Mouse (Mus musculus) left cerebral cortex, postnatal 14 days (tissue): ENCODE measurements around the gene Gabrb1. TPM values are rescaled to one million over a fixed set of nuclear protein-coding genes. Genes with fewer than 3 reads are reported as not detected.
"Not testable (repeated sequence)": the region's sequence is repeated elsewhere in the genome, so short reads cannot be mapped to it uniquely, and the experiment has no call there.

Experiments
- DNase-seq, 2 experiments: peaks; one replicate each; pipeline ENCODE4 v3.0.0; 2021 to 2022; ENCODE audit warnings: low spot score in 2 of 2, mixed read lengths in 1 of 2
- intact Hi-C: fragments of 180-260 bp; cut with DNase I; formaldehyde crosslinking; loops from one replicate; pipeline ENCODE4 v1.15.1; 2025
- total RNA-seq, 2 experiments: library from RNA; stranded (reverse); gene quantifications; 2 replicates each; pipeline ENCODE4 v1.2.3; 2021

The Gabrb1 gene
- total RNA-seq, 2 experiments from 2014 or later = 91.5 to 93.6 TPM

DNA sequence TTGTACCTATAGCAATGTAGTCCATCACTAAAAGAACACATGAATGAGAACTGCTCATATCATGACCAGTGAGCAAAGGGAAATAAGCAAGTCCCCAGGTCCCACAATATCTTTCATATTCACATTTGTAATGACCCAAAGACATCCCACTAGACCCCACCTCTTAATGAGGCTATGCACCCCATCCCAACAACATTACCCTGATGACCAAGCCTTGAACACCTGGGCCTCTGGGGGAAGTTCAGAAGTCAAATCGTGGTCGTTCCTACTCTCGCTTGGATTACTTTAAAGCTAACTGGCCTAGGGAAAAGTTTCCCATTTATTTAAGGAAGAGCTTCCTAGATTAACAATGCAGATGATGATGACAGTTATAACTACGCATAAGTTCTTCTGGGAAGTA, 318.2 kb downstream of the Gabrb1 start:
- intact Hi-C loops = loop anchor here (10.0 kb wide), 1 partner anchor 89 kb away; no protein-coding TSS in a partner anchor
- no peak for DNase-seq

DNA sequence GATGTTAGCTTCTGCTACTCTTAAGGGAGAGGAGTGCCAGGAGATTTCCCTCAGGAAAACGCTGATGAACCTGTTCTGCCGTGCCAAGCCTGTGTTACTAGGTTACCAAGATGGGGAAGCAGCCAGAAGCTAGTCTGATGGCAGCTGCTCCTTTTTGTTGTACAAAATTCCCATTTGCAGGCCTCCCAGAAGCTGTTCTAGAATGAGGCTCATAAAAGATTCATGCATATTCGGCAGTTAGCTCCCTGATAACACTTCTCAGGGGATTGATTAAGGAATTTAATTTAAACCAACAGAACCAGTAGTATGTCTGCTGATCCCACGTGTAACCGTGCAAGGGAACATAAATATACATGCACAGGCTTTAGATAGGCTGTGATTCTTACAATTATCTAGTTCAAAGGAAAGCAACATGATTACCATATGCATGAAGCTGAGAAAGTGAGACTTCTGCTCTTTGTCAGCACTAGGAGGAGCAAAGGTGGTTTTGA, 318.7 kb downstream of the Gabrb1 start:
- intact Hi-C loops = loop anchor here (10.0 kb wide), 1 partner anchor 88 kb away; no protein-coding TSS in a partner anchor
- peak; percentile 73 to 91 for DNase-seq

DNA sequence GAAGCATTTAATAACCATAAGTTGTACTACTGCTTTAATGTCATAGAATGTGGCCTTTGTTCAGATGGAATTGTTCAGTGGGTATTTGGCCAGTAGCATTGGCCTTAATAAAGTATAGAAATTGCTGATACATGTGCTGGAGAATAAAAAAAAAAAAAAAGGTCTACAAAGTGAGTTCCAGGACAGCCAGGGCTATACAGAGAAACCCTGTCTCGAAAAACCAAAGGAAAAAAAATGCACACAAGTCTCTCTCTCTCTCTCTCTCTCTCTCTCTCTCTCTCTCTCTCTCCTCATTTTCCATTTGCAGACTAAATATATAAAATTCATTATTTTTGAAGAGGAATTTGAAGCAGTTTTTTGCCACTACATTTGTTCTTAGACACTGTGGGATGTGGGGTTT, 328.6 kb downstream of the Gabrb1 start:
- DNase-seq = no peak
- intact Hi-C loops = no loop called here

DNA sequence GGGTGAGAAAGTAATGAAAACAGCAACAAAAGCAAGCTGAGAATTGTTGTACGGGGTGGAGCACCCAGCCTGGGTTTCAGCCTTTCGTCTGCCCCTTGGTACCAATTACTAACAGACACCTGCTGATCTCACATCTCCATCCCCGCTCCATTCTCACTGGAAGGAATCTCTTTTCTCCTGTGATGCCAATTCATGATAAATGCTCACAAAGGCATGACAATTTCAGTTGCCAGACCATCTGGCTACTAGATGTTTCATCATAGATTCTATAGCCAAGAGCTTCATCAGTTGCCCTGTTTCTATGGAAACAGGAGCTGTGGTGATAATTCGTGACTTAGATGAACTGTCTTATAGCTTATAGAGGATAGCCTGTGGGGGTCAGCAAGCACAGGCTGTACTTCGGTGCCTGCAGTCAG, 329.1 kb downstream of the Gabrb1 start:
- DNase-seq = peak; percentile 31 to 78
- intact Hi-C loops = no loop called here

DNA sequence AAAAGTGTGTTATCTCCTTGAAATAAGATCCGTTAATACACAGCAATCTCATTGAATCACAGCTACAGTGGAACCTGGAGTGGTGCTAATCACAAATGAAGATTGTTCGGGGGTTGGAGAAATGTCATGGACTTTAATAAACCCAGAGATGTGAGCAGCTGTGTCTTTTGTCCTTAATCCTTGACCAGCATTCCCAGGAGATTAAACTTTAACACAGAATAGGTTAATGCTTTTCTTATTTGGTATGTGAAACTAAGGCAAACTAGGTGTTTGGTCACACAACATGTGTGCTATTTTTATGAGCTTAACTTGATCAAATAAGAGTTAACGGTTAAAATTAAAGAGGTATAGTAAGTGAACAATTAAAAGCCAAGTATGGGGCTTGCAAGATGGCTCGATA, 341.6 kb downstream of the Gabrb1 start:
- no peak for DNase-seq
- intact Hi-C loops = no loop called here

DNA sequence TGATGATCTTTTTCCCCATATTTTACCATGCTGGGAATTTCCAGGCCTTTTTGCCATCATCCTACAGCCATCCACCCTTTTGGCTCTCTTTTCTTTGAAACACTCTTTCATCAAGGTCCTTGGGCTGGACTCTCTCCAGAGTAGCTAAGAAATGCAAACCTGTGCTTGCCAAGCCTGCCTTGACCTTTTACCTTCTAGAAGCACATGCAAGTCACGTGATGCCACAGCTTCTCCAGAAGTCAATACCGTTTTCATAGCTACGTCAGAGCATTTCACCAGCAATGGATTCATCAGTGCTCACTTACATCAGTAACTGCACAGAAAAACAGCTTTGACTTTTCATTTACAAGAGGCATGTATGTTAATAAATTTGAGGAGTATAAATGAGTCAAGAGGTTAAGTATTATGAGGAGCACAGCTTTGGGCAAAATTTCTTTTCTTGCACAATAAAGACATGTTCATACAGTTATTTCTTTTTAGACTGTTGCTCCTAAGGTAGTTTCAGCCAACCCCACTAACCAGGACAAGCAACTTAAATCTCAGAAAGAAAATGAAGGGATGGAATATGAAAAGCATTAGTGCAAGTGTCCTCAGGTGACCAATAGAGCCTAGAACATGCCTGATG, 346.0 kb downstream of the Gabrb1 start:
- intact Hi-C loops = no loop called here
- no peak for DNase-seq

DNA sequence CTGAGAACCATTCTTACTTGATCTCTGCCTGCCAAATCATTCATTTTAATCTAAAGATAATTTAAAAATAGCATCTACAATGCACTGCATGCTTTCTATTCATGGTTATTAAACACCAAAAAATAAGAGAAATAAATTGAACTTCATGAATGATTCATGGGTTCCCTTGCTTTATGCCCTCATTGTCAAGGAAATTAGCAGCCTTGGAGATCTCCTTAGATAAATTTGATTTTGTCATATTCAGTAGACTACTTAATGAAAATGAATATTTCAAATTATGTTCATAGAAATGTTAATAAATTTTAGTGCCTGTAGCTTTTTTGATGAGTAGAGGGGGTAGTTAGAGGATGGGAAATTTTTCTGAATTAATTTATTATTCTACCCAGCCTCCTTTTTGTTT, 379.0 kb downstream of the Gabrb1 start:
- intact Hi-C loops = no loop called here
- no peak for DNase-seq

DNA sequence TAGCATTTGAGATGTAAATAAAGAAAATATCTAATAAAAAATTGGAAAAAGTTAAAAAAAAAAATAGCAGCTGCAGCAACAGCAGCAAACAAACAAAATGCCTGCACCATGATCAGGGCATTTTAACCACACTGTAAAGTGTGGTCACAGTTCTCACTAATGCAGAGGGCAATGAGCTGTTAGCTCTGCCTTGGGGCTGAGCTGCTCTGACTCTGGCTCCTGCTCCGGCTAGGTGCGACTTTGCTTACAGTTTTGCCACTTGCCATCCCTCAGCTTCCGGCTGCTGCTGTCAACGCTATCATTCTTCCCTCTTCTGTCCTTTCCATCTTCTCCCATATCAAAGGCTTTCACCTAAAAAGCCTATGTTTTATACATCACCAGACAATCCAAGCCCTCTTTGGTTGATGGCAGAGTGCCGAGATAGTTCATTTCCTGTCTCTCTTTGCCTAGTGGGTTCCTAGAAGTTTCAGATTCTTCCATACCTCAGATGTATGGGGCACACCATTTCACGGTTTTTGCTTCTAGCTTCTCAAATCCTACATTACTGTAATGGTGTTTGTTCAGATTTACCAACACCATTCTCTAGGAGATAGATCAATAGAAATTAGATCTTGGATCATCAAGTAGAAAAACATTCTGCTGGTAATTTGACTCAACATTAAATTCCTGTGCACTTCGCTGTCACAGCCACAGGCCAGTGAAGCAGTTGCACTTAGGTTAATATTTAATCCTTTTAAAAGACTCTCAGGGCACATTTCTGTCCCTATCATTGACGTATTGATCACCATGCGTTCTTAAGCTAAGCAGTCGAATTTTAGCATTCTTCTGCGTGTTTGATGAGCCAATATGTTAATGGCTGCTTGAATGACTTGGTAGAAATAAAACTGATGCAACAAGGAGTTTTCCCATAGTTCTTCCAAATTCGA, 385.6 kb downstream of the Gabrb1 start:
- intact Hi-C loops = no loop called here

DNA sequence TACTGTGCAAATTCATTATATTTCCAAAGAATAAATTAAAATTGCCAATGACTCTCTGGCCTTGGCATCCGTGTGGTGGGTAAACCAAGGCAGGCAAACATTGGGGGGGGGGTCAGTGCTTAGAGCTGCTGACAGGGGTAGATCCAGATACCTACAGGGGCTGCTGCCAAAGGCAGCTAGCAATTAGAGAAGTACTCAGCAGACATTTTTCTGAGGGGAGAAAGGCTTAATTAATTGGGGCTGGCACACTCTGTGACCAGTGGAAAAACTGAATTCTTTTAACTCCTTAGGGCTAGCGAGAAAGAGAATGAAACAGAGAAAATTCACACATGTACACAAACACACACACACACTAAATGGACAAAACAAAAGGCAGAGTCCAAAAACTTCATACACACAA, 388.3 kb downstream of the Gabrb1 start:
- no peak for DNase-seq
- intact Hi-C loops = no loop called here

More for the DNA sequence above, 385.6 kb downstream of the Gabrb1 start:
- no peak for DNase-seq

DNA sequence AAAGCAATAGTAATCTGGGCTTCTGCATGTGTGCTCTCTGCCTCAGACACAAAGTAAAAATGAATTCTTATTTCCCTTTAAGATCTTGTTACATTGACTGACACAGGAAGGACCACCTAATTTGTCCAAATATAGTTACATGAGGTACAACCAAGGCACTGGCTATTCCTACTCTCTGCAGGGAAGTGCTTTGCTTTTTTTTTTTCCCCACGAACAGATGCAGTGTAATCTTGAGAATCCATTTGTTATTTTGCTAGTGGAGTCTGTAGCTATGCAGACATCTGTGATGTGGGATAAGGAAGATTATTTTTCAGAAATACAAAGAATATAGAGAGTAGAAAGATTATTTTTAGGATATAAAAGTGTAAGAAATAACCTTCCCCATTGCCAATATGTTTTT, 406.2 kb downstream of the Gabrb1 start:
- intact Hi-C loops = loop anchor here (10.0 kb wide), 1 partner anchor 89 kb away; no protein-coding TSS in a partner anchor
- no peak for DNase-seq

DNA sequence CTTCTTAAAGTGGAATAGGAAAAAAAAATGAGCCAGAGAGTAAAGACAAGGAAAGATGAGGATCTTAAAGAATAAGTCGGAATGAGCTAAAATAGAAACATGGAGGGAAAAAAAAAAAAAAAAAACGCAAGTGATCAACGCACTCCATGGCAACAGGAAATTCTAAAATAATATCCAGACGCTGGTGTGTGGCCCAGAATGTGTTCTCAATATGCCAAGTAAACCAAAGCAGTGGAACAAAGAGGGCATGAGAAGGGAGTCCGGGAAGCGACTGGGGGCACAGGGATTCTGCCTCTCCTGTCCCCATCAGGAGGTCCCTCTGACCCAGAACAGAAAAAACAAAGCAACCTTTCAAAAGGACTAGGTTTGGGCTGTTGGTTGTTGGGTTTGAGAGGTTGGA, 410.9 kb downstream of the Gabrb1 start:
- intact Hi-C loops = loop anchor here (10.0 kb wide), 1 partner anchor 94 kb away; no protein-coding TSS in a partner anchor
- peak; percentile 16 to 53 for DNase-seq

DNA sequence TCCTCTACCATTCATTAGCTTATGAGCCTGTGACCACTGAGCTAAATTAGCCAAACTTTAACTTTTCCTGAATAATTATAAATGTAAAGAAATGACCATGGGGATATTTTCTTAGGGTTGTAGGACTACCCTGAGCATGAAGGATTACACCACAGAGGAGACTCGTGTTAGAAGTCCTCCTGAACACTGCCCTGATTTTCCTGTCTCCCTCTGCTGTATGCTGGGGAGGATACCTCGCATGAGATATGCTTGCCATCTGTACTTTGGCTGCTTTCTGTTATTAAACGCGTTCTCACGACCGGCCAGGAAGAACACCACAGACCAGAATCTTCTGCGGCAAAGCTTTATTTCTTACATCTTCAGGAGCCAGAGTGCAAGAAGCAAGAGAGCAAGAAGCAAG, 411.5 kb downstream of the Gabrb1 start:
- intact Hi-C loops = loop anchor here (10.0 kb wide), 1 partner anchor 95 kb away; no protein-coding TSS in a partner anchor
- not testable (repeated sequence) for DNase-seq

DNA sequence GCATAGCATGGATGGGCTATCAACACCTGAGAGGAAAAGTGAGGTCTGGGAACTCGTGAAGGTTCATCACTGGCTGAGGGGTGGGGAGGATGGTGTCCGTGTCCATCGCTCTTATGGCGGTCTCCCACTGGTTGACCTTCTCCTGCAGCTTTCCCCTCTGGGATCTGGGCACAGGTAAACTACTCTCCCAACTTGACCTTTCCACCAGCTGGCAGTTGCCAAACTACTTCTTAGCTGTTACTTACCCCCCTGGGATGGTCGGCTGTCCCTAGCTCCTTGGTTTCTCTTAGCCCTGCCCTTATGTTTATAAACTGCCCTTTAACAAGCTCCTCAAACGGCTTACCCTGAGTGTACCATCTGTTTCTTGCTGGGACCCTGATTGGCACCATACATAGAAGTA, 418.9 kb downstream of the Gabrb1 start:
- no peak for DNase-seq
- intact Hi-C loops = no loop called here

DNA sequence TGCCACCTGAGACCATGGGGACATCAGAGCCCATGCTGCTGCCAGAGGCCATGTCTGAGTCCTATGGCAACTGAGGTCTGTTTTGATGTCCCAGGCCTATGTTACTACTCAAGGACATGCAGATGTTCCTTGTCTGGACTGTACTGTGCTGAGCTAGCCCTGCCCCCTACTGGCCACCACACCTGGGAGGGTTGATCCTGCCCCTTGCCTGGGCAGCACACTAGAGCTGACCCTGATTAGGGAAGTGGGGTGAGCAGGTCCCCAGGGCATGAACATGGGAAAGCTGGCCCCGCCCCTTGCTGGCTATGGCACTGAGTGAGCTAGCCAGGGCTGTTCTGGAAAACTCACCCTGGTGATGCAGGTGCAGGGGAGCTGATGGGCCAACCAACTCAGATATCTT, 428.6 kb downstream of the Gabrb1 start:
- DNase-seq = no peak
- intact Hi-C loops = no loop called here

DNA sequence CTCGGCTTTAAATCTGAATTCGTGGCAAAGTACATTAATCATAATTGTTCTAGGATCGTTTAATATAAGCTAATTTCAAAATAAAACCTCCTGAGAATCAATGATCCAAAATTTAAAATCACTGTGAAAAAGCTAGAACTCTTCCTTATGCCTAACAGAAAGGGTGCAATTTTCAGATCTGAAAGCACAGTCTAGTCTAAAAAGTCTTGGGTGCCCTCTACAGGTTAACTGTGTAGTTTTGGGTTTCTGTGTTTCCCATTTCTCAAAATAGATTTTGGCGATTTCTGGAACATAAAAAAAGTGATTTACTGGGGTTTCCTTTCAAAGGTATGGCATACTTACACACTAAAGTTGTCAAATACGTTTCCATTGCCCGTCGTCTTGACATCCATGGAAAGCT, 436.7 kb downstream of the Gabrb1 start:
- DNase-seq = peak; percentile 58 to 79
- intact Hi-C loops = loop anchor here (5.0 kb wide), 1 partner anchor 592 kb away; no protein-coding TSS in a partner anchor

DNA sequence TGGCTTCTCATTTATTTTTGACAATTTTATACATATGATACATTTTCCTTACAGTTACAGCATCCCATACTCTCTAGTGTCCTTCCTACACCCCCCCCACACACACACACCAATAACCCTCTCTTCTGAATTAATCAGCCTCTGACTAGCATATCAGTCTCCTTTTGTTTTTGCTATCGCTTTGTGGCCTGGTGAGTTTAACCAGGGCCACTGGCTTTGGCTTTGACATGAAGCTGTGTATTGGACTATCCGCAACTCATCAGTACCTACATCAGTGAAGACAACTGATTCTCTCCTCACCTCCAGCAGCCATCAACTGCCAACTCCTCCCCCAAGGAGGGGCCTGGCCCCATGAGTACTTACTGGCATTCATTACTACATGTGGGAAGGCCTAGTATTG, 437.1 kb downstream of the Gabrb1 start:
- no peak for DNase-seq
- intact Hi-C loops = no loop called here

DNA sequence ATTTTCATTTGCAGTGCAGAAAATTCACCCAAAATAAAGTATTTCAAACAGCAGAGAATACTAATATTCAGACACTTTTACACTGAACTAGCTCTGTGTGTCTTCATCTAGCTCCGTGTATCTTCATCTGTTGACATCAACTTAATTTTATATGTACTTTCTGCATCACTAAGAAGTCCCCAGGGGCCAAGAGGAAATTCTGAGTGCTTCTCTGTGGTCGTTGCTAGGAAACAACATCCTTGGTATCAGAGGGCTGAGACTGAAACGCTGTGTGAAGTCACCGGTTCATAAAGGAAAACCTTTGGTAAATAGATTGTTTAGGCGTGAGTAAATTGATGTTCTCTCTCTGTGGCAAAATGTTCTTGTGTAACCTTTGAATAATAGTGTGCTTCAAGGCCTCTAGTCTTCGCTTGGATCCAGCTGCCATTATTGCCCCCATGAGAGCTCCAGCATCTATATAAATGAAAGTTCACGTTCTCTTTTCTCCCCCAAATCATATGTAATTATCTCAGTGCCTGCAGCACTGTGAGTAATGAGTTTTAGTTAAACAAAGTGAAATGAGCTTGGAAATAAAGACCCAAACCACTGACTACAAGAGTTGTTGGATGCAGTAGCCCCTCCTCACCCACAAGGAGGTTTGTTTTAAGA, 446.5 kb downstream of the Gabrb1 start:
- intact Hi-C loops = no loop called here
- no peak for DNase-seq

DNA sequence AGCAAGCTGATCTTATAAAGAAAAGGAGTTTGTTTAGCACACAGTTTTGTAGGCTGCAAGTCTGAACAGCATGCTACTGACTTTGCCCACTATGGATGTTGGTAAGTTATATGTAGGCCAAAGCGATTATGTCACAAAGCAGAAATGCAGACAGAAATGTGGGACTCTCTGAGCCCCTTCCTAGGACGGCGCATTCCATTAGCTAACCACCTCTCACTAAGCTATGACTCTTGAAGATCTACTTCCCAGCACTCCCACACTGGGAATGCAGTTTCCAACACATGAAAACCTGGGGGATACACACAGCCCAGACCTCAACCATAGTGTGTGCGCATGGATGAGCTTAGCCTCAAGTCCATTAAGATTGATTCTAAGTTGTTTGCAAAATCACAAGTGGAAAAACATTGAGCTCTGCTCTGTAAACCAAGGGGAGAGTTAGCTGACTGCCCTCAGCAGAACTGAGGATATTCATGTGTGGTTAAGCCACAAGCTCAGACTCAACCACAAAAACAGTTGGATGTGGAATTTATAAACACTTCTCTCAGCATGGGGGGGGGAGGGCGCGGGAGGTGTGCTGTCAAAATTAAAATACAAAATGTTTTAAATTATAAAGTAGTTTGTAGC, 464.6 kb downstream of the Gabrb1 start:
- intact Hi-C loops = no loop called here
- DNase-seq = no peak

DNA sequence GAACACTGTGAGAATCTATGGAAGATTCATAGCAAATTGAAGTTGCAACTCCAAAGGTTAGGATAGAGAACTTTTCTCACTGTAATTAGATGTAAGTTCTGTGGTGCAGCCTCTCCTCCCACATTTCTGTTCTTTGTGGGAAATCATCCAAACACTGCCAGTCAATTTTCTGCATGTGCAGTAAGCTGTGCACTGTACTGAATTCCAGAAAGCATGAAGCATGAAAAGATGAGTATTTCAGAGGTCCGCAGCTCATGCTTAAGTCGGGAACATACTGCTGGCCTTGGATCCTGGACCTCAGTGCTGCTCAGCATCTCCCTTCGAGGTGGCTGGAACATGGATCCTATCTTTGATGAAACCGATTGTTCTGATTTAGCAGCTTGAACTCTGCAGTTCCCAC, 468.8 kb downstream of the Gabrb1 start:
- no peak for DNase-seq
- intact Hi-C loops = no loop called here
